Mouse (Mus musculus): ENCODE measurements around the gene Btbd2. TPM values are rescaled to one million over a fixed set of nuclear protein-coding genes. Genes with fewer than 3 reads are reported as not detected.
A peak's percentile ranks its signal among the peaks of the same experiment; 100 is the strongest.

The Btbd2 gene
- polyA plus RNA-seq, 1 experiment from 2014 or later = 84.3 TPM

DNA sequence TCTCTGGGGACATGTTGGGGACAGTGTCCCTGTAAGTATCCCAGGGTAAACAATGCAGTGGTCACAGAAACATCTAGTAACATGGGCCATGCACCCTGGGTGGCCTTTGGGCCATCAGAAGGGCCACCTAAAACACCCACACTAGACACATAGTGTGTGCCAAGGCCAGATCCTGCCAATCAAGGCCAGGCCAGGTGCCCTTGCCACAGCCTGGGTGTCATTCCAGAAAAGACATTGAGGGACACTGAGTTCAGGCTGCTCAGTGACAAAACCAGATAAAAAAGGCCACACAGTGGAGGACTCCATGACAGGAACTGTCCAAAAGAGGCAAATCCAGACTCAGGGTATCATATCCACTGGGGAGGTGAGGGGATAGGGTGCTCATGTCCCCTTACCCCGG is 26.8 kb upstream of the Btbd2 start:
- no peak overlapping the region for H3K4me3 ChIP-seq (replicated peaks)
- H3K4me1 ChIP-seq = peaks cover 15% of the 10 kb centered on the region
- 94% methylated on average over 1 of the region's 1 CpGs for WGBS
- peaks cover 53% of the 10 kb centered on the region for H3K36me3 ChIP-seq (replicated peaks)
- no peaks in the 10 kb centered on the region for H3K9me3 ChIP-seq
- H3K4me2 ChIP-seq = no peak overlapping the region
- H3K27me3 ChIP-seq = no peaks in the 10 kb centered on the region
- no peak for ATAC-seq (ENCODE audit: low FRiP score)
- no peak overlapping the region for H3K27ac ChIP-seq
- no peak overlapping the region for H3K9ac ChIP-seq

DNA sequence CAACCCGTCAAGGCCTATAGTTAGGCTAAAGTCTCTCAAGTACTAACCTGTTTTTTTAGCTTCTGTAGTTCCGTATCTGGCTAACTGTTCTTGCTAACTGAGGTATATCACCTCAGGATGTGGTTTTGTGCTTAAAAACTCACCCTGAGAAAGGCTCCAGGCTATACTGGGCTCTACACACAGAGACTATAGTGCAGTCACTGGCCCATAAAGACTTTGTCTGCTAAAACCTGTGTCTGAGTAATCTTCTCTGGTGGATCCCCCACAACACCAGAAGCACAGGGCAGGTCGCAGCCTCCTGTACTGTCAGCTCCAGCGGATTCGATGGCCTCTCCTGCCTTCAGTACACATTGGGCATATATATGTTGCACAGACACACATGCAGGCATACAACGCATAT is 25.1 kb upstream of the Btbd2 start:
- Histone ChIP-seq H3K27me3 (no peaks in the 10 kb centered on the region), H3K27ac (no peak overlapping the region), H3K4me1 (peaks cover 31% of the 10 kb centered on the region), H3K9me3 (no peaks in the 10 kb centered on the region), H3K4me3 (replicated peaks) (no peak overlapping the region), H3K36me3 (replicated peaks) (peaks cover 41% of the 10 kb centered on the region), H3K4me2 (no peak overlapping the region), H3K9ac (no peak overlapping the region)
- ATAC-seq (ENCODE audit: low FRiP score) = no peak
- 92% methylated on average over 6 of the region's 6 CpGs for WGBS

DNA sequence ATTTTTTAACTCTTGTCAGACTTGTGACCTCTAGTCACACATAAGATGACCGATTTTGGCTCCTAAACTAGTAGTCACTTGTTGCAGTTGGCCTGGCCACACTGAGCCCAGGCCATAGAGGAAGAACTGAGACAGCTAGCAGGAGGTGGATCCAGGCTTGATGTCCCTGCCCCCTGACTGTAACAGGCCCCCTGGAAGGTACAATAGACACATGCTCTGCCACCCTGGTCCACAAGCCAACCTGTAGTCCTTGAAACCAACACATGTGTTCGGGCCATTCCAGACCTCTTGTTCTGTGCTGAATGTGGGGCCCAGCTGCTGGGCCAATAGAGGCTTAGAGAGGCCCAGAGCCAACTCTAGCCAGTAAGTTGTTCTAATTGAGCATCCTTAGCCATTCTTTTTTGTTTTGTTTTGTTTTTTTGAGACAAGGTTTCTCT is 23.4 kb upstream of the Btbd2 start:
- peaks cover 36% of the 10 kb centered on the region for H3K4me1 ChIP-seq
- no peaks in the 10 kb centered on the region for H3K9me3 ChIP-seq
- no peak overlapping the region for H3K4me3 ChIP-seq (replicated peaks)
- H3K36me3 ChIP-seq (replicated peaks) = peaks cover 24% of the 10 kb centered on the region
- no peak overlapping the region for H3K9ac ChIP-seq
- H3K27me3 ChIP-seq = no peaks in the 10 kb centered on the region
- no peak overlapping the region for H3K4me2 ChIP-seq
- no peak overlapping the region for H3K27ac ChIP-seq
- WGBS = 77% methylated on average over 2 of the region's 2 CpGs
- no peak for ATAC-seq (ENCODE audit: low FRiP score)

DNA sequence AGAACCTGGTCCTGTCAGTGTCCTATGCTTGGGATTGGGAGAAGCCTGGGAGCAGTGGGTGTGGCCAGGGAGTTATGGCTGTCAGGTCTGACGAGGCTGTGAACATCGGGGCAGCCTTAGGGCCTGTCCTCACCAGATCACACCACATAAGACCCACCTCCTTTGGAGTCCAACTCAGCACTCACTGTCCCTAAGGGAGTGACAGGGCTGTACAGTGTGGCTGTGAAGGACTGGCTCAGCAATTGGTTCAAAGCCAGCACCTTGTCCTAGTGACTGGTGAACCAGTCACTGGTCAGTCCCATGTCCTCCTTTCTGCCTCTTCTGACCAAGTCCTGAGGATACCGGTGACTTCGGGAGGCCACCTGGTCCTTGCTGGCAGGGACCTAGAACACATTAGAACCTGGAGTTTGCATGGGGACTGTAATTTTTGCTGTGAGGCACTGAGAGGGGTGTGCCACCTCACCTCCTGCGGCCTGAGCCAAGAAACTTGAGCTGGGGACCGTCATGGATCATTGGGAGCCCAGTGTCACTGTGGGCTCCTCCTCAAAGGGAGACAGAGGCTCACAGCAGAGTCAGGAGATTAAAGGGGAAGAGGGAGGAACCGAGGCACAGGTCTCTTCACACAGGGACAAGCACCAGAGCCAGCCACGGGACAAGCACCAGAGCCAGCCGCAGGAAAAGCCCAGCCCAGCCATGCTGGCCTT is 22.8 kb upstream of the Btbd2 start:
- Histone ChIP-seq H3K27me3 (no peaks in the 10 kb centered on the region), H3K4me3 (replicated peaks) (no peak overlapping the region), H3K36me3 (replicated peaks) (peaks cover 19% of the 10 kb centered on the region), H3K4me2 (no peak overlapping the region), H3K4me1 (peaks cover 42% of the 10 kb centered on the region), H3K9me3 (no peaks in the 10 kb centered on the region), H3K9ac (no peak overlapping the region), H3K27ac (no peak overlapping the region; the same call in 1 of the 2 replicates)
- 64% methylated on average over 9 of the region's 9 CpGs for WGBS
- ATAC-seq (ENCODE audit: low FRiP score) = no peak

DNA sequence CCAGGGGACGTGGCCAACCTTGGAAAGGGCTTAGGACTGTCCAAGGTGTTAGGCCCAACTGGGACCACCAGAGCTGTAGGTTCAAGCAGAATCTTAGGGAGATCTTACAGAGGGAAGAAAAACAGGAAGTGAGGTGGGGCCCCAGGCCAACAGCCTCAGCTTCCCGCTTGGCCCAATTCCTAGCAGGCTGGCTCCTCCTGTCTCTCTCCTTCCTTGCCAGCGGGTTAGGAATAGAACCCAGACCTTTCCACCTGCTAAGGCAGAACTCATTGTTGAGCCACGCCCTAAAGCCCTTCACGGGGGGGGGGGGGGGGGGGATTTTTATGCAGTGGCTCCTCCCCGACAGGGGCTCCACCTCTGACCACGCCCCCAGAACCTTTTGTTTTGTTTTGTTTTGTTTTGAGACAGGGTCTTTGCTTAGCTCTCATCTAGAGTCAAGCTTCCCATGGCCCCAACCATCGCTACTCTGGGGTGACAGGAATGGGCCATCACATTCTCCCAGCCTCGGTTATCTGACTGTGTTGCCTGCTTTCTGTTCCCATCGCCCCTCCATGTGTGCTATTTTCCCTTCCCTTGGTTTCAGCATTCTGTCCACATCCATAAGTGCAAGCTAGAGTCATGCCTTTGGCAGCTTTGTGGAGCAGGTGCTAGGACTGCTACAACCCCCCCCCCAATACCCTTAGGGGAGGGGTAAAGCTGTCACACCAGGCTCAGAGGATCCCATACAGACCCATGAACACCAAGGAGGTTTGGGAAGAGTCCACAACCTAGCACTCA is 21.9 kb upstream of the Btbd2 start:
- WGBS = 52% methylated on average over 9 of the region's 10 CpGs
- peaks cover 10% of the 10 kb centered on the region for H3K36me3 ChIP-seq (replicated peaks)

DNA sequence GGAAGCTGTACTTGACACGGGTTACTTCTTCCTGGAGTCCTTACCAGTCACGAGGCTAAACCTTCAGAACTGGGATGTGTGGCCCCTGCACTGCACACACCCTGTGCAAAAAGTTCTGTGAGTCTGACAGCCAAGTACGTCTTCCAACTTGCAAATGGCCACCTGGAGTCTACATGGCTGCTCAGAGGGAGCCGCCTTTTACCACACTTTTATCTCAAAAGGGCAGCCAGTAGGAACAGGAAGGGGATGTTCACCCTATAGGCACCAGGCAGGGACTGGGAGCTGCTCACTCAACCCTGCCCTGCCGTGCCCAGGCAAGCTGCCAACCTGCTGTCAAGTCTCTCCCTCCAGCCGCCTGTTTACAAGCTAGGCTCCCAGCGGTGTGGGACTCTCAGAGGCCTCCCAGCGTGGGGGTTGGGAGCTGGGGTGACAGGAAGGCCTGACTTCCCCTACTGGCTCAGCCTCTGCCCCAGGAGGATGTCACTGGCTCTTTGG is 21.1 kb upstream of the Btbd2 start, which contains the start of gene Mknk2:
TSS of gene Mknk2 (minus strand) at position 171 of the 495 bp plus-strand sequence.
- H3K27ac ChIP-seq = peak within 1 kb of the TSS; percentile 98
- H3K36me3 ChIP-seq (replicated peaks) = peaks cover 2% of the 10 kb centered on the region
- H3K9ac ChIP-seq = peak within 1 kb of the TSS; percentile 99
- H3K9me3 ChIP-seq = no peaks in the 10 kb centered on the region
- ATAC-seq (ENCODE audit: low FRiP score) = peak; percentile 9; the same call in 1 of the 2 replicates
- H3K4me1 ChIP-seq = peaks cover 58% of the 10 kb centered on the region
- H3K4me3 ChIP-seq (replicated peaks) = peak within 1 kb of the TSS; percentile 98
- H3K4me2 ChIP-seq = peak within 1 kb of the TSS; percentile 73
- 34% methylated on average over 8 of the region's 8 CpGs for WGBS
- H3K27me3 ChIP-seq = no peaks in the 10 kb centered on the region

More for the DNA sequence above, 21.9 kb upstream of the Btbd2 start:
- ATAC-seq (ENCODE audit: low FRiP score) = no peak
- H3K4me2 ChIP-seq = peak overlapping the region; percentile 73
- no peaks in the 10 kb centered on the region for H3K9me3 ChIP-seq
- H3K27ac ChIP-seq = peak overlapping the region; percentile 98
- 0 out of 2 replicates have a peak overlapping the region, but pooled peaks have one; percentile 11 for H3K4me3 ChIP-seq (replicated peaks)
- H3K4me1 ChIP-seq = peaks cover 51% of the 10 kb centered on the region
- peak overlapping the region; percentile 99; the same call in 1 of the 2 replicates for H3K9ac ChIP-seq
- H3K27me3 ChIP-seq = no peaks in the 10 kb centered on the region

DNA sequence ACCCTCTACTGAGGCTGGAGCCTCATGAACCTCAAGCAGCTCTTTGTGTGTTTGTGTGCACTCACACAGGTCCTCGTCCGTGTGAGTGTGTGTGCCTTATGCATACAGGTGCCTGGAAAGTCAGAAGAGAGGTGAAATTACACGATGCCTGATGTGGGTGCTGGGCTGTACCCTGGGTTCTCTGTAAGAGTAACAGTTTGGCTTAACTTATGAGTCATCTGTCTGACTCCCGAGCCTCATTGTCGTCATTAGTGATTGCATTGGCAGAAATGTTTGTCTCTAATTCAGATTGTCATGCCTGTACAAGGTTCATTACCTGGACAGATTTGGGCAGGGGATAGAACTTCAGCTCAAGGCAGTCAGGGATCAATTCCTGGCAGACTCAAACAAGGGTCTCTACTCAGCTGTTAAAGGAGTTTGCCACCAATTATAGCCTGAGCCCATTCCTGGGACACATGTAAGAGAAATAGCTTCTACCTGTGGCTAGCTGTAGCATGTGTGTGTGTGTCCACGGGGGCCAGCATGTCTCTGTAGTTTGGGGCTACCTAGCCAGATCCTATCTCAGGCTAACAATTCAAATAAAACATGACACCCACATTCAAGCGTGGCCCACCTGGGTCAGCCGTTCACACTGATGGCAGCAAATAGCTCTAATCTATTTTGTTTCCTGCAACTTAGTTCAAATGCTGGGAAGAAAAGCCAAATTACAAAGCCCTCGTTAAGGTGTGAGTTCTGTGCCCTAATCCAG is 20.4 kb upstream of the Btbd2 start:
- H3K9ac ChIP-seq = peak overlapping the region; percentile 99
- H3K27ac ChIP-seq = peak overlapping the region; percentile 98
- no peaks in the 10 kb centered on the region for H3K9me3 ChIP-seq
- WGBS = 43% methylated on average over 9 of the region's 9 CpGs
- no peak for ATAC-seq (ENCODE audit: low FRiP score)
- no peaks in the 10 kb centered on the region for H3K27me3 ChIP-seq
- peaks cover 7% of the 10 kb centered on the region for H3K36me3 ChIP-seq (replicated peaks)
- peak overlapping the region; percentile 73 for H3K4me2 ChIP-seq
- H3K4me3 ChIP-seq (replicated peaks) = peak overlapping the region; percentile 98
- peaks cover 65% of the 10 kb centered on the region for H3K4me1 ChIP-seq

DNA sequence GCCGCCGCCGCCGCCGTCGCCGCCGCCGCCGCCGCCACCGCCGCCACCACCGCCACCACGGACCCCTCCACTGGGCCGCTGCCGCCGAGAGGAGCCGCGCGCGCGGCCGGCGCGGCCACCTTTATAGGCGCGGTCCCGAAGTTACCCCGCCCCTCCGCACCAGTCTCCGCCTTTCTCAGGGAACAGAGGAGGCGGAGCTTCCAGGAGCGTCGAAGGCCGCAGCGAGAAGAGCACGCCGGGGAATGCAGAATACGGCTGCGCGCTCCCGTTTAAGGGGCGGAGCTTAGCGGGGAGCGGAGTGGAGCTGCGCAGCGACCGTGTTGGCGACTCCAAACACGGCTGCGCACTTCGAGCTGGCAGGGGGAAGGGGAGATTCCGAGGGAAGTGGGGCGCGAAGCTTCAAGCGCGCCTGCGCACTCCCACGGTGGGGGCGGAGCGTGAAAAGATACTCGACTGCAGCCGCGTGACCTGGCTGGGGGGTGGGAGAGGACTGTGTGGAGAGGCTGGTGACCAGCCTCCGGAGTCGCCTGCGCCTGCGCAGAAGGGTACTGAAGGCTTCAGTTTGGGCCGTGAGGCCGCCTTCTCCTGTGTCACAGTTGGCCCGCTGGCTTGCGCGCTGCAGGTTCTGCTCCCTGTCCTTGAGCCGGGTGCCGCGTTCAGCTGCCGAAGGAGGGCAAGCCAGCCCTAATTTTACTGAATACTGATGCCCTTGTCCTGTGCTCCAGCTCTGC is 19.5 kb upstream of the Btbd2 start:
- Histone ChIP-seq H3K4me3 (replicated peaks) (peak overlapping the region; percentile 98), H3K27me3 (no peaks in the 10 kb centered on the region), H3K27ac (peak overlapping the region; percentile 98), H3K36me3 (replicated peaks) (peaks cover 17% of the 10 kb centered on the region), H3K4me2 (peak overlapping the region; percentile 93), H3K4me1 (peaks cover 66% of the 10 kb centered on the region), H3K9ac (peak overlapping the region; percentile 99), H3K9me3 (no peaks in the 10 kb centered on the region)
- peak; percentile 94 for ATAC-seq (ENCODE audit: low FRiP score)
- under 1% methylated on average over 62 of the region's 78 CpGs for WGBS

DNA sequence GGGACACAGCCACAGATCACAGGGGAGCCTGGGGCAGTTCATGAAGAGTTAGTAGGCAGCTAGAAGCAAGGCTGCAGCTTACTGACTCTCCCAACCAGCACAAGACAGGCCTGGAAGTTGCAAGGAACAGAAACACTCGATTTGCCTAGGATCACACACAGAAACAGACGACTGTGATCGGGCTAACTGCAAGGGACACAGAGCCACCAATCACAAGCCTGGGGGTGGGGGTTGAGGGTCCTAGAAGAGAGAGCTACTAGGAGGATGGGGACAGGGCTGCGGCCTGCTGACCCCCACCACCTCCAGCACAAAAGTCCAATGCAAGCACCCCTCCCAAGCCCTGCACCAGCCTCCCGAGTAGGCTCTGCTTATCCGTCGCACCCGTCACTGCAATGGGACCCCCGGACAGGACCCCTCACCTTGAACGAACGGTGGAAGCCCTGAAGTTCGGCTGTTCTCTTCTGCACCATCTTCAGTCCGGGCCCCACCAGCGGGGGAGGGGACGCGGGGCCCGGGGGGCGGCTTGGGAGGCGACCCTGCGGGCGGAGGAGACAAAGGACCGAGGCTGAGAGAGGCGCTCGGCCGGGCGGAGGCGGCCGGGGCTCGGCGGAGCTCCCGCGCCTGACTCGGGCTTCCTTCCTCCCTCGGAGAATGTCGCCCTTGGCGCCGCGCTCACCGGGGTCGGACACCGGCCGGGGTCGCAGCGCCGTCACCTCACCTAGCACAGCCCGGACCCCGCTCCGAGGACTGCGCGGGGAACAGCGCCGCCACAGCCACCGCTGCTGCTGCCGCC is 18.7 kb upstream of the Btbd2 start:
- 0% methylated on average over 34 of the region's 54 CpGs for WGBS
- peak overlapping the region; percentile 99 for H3K9ac ChIP-seq
- H3K27me3 ChIP-seq = no peaks in the 10 kb centered on the region
- no peaks in the 10 kb centered on the region for H3K9me3 ChIP-seq
- ATAC-seq (ENCODE audit: low FRiP score) = peak; percentile 44
- peak overlapping the region; percentile 93 for H3K4me2 ChIP-seq
- peak overlapping the region; percentile 98 for H3K27ac ChIP-seq
- peak overlapping the region; percentile 98 for H3K4me3 ChIP-seq (replicated peaks)
- peaks cover 66% of the 10 kb centered on the region for H3K4me1 ChIP-seq
- peaks cover 24% of the 10 kb centered on the region for H3K36me3 ChIP-seq (replicated peaks)

DNA sequence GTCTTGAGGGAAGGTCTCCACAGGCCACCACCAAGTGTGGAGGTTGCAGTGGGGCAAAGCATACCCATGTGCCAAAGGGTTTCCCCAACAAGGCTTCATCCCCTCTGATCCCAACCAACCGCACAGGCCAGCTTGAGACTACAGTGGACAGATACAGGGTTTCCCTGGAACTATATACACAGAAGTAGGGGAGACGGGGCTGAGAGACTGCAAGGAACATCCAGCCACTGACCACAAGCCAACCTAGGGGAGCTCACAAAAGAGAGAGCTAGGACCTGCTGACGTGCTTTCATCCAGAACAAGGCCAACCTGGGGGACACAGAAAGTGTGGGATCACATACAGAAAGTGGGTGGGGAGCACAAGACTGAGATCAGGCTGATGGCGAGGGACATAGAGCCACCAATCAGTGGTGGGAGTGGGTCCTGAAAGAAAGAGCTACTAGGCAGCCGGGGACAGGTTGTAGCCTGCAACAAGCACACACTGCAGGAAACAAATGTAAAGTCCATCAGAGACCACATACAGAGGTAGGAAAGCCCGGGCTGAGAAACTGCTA is 18.1 kb upstream of the Btbd2 start:
- no peak for ATAC-seq (ENCODE audit: low FRiP score)
- Histone ChIP-seq H3K27me3 (no peaks in the 10 kb centered on the region), H3K27ac (peak overlapping the region; percentile 98), H3K36me3 (replicated peaks) (peaks cover 31% of the 10 kb centered on the region), H3K9ac (peak overlapping the region; percentile 99), H3K4me1 (peaks cover 64% of the 10 kb centered on the region), H3K9me3 (no peaks in the 10 kb centered on the region), H3K4me2 (peak overlapping the region; percentile 93), H3K4me3 (replicated peaks) (peak overlapping the region; percentile 98)
- 24% methylated on average over 6 of the region's 6 CpGs for WGBS

Measured in forebrain, embryonic 12.5 days (tissue).